Mouse (Mus musculus) lung, adult 2 months (tissue): ENCODE results near the gene Nup37.

Experiments
- CTCF ChIP-seq: fragments of 200-500 bp; IDR thresholded peaks from 2 replicates; pipeline ENCODE4 v1.5.1; 2011; ENCODE audit warnings: mild to moderate bottlenecking, low read length, control low read depth; ENCODE audit not compliant: insufficient read depth
- POLR2A ChIP-seq: fragments of 200-500 bp; IDR thresholded peaks from 2 replicates; pipeline ENCODE4 v1.6.1; 2011; ENCODE audit warnings: low read depth, mild to moderate bottlenecking, control low read depth, low read length, borderline replicate concordance; ENCODE audit errors: extremely low read depth

GRCm38 (mm10) chr10:88106169-88106568, 40.6 kb upstream of the Nup37 start:
- TF ChIP-seq CTCF (no peak), POLR2A (no peak)
